Mouse (Mus musculus) hindbrain, embryonic 12.5 days (tissue): ENCODE data around the gene Paqr4. TPM values are rescaled to one million over a fixed set of nuclear protein-coding genes. Genes with fewer than 3 reads are reported as not detected.

Source experiments
- ATAC-seq: fragments of 200-750 bp; cut with Nextera tagmentation; 2 replicates; pipeline ENCODE4 v1.8.0; 2017; ENCODE audit warnings: moderate TSS enrichment; ENCODE audit not compliant: low FRiP score
- H3K27ac ChIP-seq: fragments of 300-500 bp; sonication (generic); 2 replicates; pipeline ENCODE4 v1.5.1; 2016; ENCODE audit warnings: mild to moderate bottlenecking
- H3K27me3 ChIP-seq: fragments of 300-500 bp; sonication (generic); 2 replicates; pipeline ENCODE4 v1.6.1; 2016; ENCODE audit warnings: mild to moderate bottlenecking
- H3K36me3 ChIP-seq: fragments of 300-500 bp; sonication (generic); 2 replicates; pipeline ENCODE4 v1.6.1; 2016; ENCODE audit warnings: mild to moderate bottlenecking
- H3K4me1 ChIP-seq: fragments of 300-500 bp; sonication (generic); 2 replicates; pipeline ENCODE4 v1.6.1; 2016
- H3K4me2 ChIP-seq: fragments of 300-500 bp; sonication (generic); replicated peaks from 2 replicates; pipeline ENCODE4 v1.6.1; 2016; ENCODE audit warnings: mild to moderate bottlenecking
- H3K4me3 ChIP-seq: fragments of 300-500 bp; sonication (generic); 2 replicates; pipeline ENCODE4 v1.5.1; 2016; ENCODE audit warnings: mild to moderate bottlenecking
- H3K9ac ChIP-seq: fragments of 300-500 bp; sonication (generic); 2 replicates; pipeline ENCODE4 v1.6.1; 2016; ENCODE audit warnings: mild to moderate bottlenecking, moderate library complexity
- H3K9me3 ChIP-seq: fragments of 300-500 bp; sonication (generic); replicated peaks from 2 replicates; pipeline ENCODE4 v1.6.1; 2016; ENCODE audit warnings: mild to moderate bottlenecking
- WGBS: fragments of 180-500 bp; shearing (Covaris S2); methylation state at CpG from one replicate; pipeline ENCODE4 v1.1.7; 2016; 5-methylcytosine and 5-hydroxymethylcytosine counted together
- polyA plus RNA-seq: library from polyadenylated mRNA; unstranded; fragments of >200 nt; fragmentation: Nextera tagmentation; extraction: Ambion mirVana; gene quantifications from 2 replicates; pipeline ENCODE4 v1.2.1, GENCODE M21; 2016

Paqr4 gene
- polyA plus RNA-seq, 1 experiment from 2014 or later: 41.6 TPM

DNA sequence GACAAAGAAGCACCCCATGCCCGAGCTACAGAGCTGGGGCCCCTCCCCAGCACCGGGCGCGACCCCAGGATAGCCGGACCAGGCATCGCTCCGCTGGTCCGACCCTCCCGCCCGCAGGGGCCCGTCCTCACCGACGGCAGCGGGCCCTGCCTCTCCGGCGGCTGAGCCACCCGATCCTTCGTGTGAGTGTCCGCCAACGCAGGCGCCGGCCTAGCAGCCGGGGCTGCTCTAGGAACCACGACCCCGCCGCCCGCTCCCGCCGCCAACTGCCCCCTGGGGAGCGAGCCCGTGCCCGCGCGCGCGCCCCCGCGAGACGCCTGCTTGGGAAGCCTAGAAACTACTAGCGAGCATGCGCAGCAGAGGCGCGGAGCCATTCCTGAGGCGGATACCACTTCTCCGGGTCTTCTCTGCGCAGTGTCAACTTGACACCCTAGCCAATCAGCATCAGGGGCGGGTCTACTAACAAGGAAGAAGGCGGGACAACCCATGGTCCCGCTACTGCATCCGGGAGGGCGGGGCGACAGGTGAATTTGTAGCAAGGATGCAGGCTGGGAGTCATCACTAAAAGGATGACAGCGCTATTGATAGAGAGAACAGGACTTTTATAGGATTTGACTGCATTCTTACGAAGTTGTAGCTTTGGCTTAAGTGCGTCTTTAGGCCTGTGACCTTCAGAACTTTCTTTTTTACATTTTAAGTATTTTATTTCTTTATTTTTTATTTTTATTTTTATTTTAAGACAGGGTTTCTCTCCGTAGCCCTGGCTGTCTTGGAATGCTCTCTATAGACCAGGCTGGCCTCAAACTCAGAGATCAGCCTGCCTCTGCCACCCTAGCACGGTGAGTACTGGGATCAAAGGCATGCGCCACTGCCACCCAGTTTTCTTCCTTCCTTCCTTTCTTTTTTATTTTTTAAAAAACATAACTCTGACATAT is 30.9 kb upstream of the Paqr4 start, which contains the start of gene Flywch1:
Gene Flywch1, minus strand, starts transcription at position 319 of the 935 bp plus-strand sequence.
- peaks cover 20% of the 10 kb centered on the region for H3K36me3 ChIP-seq
- peaks cover 18% of the 10 kb centered on the region for H3K4me1 ChIP-seq
- H3K4me3 ChIP-seq: peak within 1 kb of the TSS; percentile 86
- peak within 1 kb of the TSS; percentile 63 for H3K4me2 ChIP-seq
- H3K27ac ChIP-seq: peak within 1 kb of the TSS; percentile 91
- no peaks in the 10 kb centered on the region for H3K9me3 ChIP-seq
- peak; percentile 98 for ATAC-seq
- no peaks in the 10 kb centered on the region for H3K27me3 ChIP-seq
- 3% methylated on average over 58 of the region's 58 CpGs for WGBS
- H3K9ac ChIP-seq: peak within 1 kb of the TSS; percentile 96

GRCm38 (mm10) chr17:23770896-23771283 is 30.2 kb upstream of the Paqr4 start:
- Histone ChIP-seq H3K4me1 (peaks cover 18% of the 10 kb centered on the region), H3K27ac (peak overlapping the region; percentile 91), H3K36me3 (peaks cover 16% of the 10 kb centered on the region), H3K27me3 (no peaks in the 10 kb centered on the region), H3K4me2 (peak overlapping the region; percentile 63), H3K4me3 (peak overlapping the region; percentile 86), H3K9ac (peak overlapping the region; percentile 96), H3K9me3 (no peaks in the 10 kb centered on the region)
- ATAC-seq: peak; percentile 59; the same call in 1 of the 2 replicates
- WGBS: under 1% methylated on average over 19 of the region's 19 CpGs

DNA sequence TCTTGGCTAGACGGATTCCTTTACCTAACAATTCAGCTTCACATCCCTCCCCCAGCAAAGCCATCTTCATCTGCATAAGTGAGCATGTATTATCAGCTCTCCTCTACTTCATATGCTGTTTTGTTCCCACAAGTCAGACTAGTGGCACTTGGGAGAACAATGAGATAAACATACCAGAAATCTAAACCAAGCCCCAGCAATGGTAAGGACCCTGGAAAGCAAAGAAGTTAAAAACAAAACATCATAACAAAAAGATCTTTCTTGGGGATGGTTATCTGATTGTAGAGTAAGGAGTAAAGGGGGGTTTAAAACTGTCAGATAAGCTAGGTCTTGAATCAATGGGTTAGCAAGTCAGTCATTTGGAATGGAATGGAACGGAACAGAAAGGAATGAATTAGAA is 29.8 kb upstream of the Paqr4 start:
- ATAC-seq: no peak
- peak overlapping the region; percentile 86 for H3K4me3 ChIP-seq
- peak overlapping the region; percentile 91 for H3K27ac ChIP-seq
- peak overlapping the region; percentile 96 for H3K9ac ChIP-seq
- H3K36me3 ChIP-seq: peaks cover 16% of the 10 kb centered on the region
- WGBS: 8% methylated on average over 2 of the region's 2 CpGs
- H3K4me1 ChIP-seq: peaks cover 18% of the 10 kb centered on the region
- peak overlapping the region; percentile 63 for H3K4me2 ChIP-seq
- no peaks in the 10 kb centered on the region for H3K9me3 ChIP-seq
- H3K27me3 ChIP-seq: no peaks in the 10 kb centered on the region

- Histone ChIP-seq H3K4me1 (no peaks in the 10 kb centered on the region), H3K27me3 (no peaks in the 10 kb centered on the region), H3K9ac (no peak overlapping the region), H3K4me3 (no peak overlapping the region), H3K9me3 (no peaks in the 10 kb centered on the region), H3K4me2 (no peak overlapping the region), H3K27ac (no peak overlapping the region), H3K36me3 (peaks cover 69% of the 10 kb centered on the region)
- no peak for ATAC-seq
- WGBS: 86% methylated on average over 11 of the region's 11 CpGs
Observed at GRCm38 (mm10) chr17:23762976-23763375, 22.3 kb upstream of the Paqr4 start.

DNA sequence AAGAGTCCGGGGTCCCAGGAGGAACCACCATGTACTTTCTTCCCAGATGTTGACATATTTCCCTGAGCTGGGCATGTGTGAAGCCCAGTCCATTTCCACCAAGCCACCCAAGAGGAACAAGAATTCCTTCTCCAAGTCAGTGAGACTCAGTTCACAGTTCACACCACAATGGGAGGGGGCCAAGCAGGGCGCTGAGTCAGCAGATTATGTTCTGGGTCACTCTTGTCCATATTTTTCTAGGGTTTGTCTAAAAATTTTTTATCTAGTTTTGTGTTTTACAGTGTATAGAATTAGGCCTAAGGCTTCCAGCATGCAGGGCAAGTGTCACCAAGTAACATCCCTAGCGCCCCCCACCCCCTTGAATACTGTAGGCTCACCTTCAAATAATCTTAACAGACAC is 20.5 kb upstream of the Paqr4 start:
- H3K27me3 ChIP-seq: no peaks in the 10 kb centered on the region
- WGBS: 94% methylated on average over 3 of the region's 3 CpGs
- no peak overlapping the region for H3K4me3 ChIP-seq
- no peaks in the 10 kb centered on the region for H3K4me1 ChIP-seq
- no peak overlapping the region for H3K4me2 ChIP-seq
- no peak for ATAC-seq
- H3K9me3 ChIP-seq: no peaks in the 10 kb centered on the region
- H3K36me3 ChIP-seq: peaks cover 81% of the 10 kb centered on the region
- H3K9ac ChIP-seq: no peak overlapping the region
- H3K27ac ChIP-seq: no peak overlapping the region

- H3K4me1 ChIP-seq: no peaks in the 10 kb centered on the region
- no peak overlapping the region for H3K4me3 ChIP-seq
- H3K27ac ChIP-seq: no peak overlapping the region
- 97% methylated on average over 9 of the region's 9 CpGs for WGBS
- no peak overlapping the region for H3K4me2 ChIP-seq
- H3K9me3 ChIP-seq: no peaks in the 10 kb centered on the region
- H3K9ac ChIP-seq: no peak overlapping the region
- H3K27me3 ChIP-seq: no peaks in the 10 kb centered on the region
- peaks cover 88% of the 10 kb centered on the region for H3K36me3 ChIP-seq
- ATAC-seq: no peak
Observed at GRCm38 (mm10) chr17:23760231-23760630, 19.6 kb upstream of the Paqr4 start.

DNA sequence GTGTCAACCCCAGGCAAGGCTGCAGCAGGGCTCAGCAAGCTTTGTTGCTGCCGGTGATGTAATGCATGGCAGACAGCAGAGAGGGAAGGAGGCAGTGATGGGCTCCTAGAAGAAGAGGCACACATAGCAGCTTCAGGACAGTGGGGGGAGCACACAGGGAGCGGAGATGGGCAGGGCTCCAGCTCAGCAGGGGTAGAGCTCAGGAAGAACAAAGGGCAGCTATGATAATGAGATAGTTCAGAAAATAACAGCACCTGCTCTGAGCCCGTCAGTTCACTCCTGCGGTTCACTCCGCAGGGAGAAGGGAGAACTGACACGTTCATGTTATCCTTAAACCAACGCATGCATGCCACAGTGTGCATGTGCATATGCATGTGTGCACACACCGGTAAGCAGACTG is 18.1 kb upstream of the Paqr4 start:
- no peaks in the 10 kb centered on the region for H3K27me3 ChIP-seq
- no peaks in the 10 kb centered on the region for H3K4me1 ChIP-seq
- H3K36me3 ChIP-seq: peaks cover 96% of the 10 kb centered on the region
- no peak overlapping the region for H3K27ac ChIP-seq
- whole genome bisulfite sequencing: 74% methylated on average over 8 of the region's 8 CpGs
- H3K9ac ChIP-seq: no peak overlapping the region
- no peaks in the 10 kb centered on the region for H3K9me3 ChIP-seq
- ATAC-seq: no peak
- H3K4me3 ChIP-seq: no peak overlapping the region
- no peak overlapping the region for H3K4me2 ChIP-seq

DNA sequence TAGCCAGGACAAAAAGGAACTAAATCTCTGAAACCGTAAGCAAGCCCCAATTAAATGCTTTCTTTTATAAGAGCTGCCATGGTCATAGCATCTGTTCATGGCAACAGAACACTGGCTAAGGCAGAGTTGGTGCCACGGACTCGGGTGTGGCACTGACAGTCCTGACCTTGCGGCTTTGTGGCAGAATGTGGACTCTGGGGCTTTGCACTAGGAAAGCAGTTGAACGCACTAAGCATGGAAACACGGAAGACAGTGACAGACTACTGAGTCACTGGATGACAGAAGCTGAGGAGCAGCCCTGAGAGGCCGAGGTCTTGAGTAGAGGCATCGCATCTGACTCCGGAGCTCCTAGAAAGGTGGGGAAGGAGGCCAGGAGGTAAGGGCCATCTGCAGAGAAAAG is 16.9 kb upstream of the Paqr4 start:
- Histone ChIP-seq H3K27ac (no peak overlapping the region), H3K4me1 (no peaks in the 10 kb centered on the region), H3K36me3 (peaks cover 98% of the 10 kb centered on the region), H3K4me2 (no peak overlapping the region), H3K9me3 (no peaks in the 10 kb centered on the region), H3K4me3 (no peak overlapping the region), H3K27me3 (no peaks in the 10 kb centered on the region), H3K9ac (no peak overlapping the region)
- WGBS: 96% methylated on average over 9 of the region's 9 CpGs
- ATAC-seq: no peak

GRCm38 (mm10) chr17:23755689-23756088 is 15.0 kb upstream of the Paqr4 start:
- H3K27ac ChIP-seq: no peak overlapping the region
- no peak overlapping the region for H3K9ac ChIP-seq
- H3K36me3 ChIP-seq: peaks cover 93% of the 10 kb centered on the region
- H3K4me2 ChIP-seq: no peak overlapping the region
- no peaks in the 10 kb centered on the region for H3K9me3 ChIP-seq
- H3K27me3 ChIP-seq: no peaks in the 10 kb centered on the region
- WGBS: 88% methylated on average over 13 of the region's 13 CpGs
- no peaks in the 10 kb centered on the region for H3K4me1 ChIP-seq
- no peak for ATAC-seq
- no peak overlapping the region for H3K4me3 ChIP-seq

DNA sequence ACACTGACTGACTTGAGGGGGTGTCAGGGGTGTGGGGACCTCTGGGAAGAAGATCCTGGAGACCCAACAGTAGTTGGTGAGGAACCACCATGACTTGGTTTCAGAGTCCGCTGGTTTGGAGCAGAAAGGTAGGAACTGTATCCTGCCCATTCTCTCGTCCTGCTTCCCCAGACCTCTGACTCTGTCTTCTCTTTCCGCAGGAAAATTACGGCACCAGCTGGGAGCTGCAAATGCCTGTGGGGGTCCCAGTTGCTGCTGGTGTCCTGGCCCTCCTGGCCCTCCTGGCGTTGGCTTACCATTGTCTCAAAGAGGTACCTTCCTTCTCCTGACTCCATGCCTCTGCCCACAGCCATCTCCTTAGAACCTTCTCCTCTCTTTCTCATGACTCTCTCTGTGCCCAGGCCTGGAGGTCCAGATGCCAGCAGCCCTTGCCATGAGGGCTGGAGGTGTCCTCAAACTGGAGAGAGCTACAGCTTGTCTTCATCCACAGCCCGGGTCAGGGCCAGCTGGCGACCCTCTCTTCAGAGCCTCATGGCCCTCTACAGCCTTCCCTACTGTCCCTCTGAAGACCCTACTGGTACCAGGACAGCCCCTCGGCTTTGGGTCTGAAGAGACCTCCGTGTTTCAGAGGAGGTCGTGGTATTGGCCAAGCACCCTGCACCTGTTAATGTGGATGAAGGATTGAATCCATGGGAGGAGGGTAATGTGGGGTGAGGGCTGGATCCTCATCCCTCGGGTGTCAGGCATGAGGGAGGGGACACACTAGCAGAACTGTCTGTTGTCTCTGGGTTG is 8.9 kb upstream of the Paqr4 start:
- Histone ChIP-seq H3K27me3 (peaks cover 34% of the 10 kb centered on the region), H3K4me3 (no peak overlapping the region), H3K4me2 (no peak overlapping the region), H3K4me1 (peaks cover 21% of the 10 kb centered on the region), H3K27ac (no peak overlapping the region), H3K9ac (no peak overlapping the region), H3K36me3 (peaks cover 34% of the 10 kb centered on the region), H3K9me3 (no peaks in the 10 kb centered on the region)
- no peak for ATAC-seq
- 81% methylated on average over 11 of the region's 11 CpGs for whole genome bisulfite sequencing

- H3K27ac ChIP-seq: no peak overlapping the region
- ATAC-seq: no peak
Observed at GRCm38 (mm10) chr17:23748631-23749391, 8.1 kb upstream of the Paqr4 start.

GRCm38 (mm10) chr17:23748026-23748425 is 7.4 kb upstream of the Paqr4 start:
- no peak overlapping the region for H3K4me2 ChIP-seq
- peaks cover 19% of the 10 kb centered on the region for H3K36me3 ChIP-seq
- no peak overlapping the region for H3K4me3 ChIP-seq
- no peak overlapping the region for H3K9ac ChIP-seq
- ATAC-seq: no peak
- H3K27ac ChIP-seq: no peak overlapping the region
- H3K9me3 ChIP-seq: no peaks in the 10 kb centered on the region
- peaks cover 50% of the 10 kb centered on the region for H3K27me3 ChIP-seq
- 44% methylated on average over 6 of the region's 6 CpGs for WGBS
- H3K4me1 ChIP-seq: peaks cover 21% of the 10 kb centered on the region

More at GRCm38 (mm10) chr17:23748631-23749391, 8.1 kb upstream of the Paqr4 start:
- Histone ChIP-seq H3K4me3 (no peak overlapping the region), H3K4me1 (peaks cover 21% of the 10 kb centered on the region), H3K9ac (no peak overlapping the region), H3K4me2 (no peak overlapping the region; the same call in 1 of the 2 replicates), H3K9me3 (no peaks in the 10 kb centered on the region), H3K27me3 (peaks cover 42% of the 10 kb centered on the region), H3K36me3 (peaks cover 26% of the 10 kb centered on the region)
- 36% methylated on average over 10 of the region's 10 CpGs for WGBS
